29 mouse cellular contexts compared by ENCODE assay signal in genomic region chr6:53765302-53765701, GRCm38 (mm10). TPM values are rescaled to one million over a fixed set of nuclear protein-coding genes. Genes with fewer than 3 reads are reported as not detected.
DNase-seq lines count a peak whose midpoint lies in the region; ATAC-seq lines count a peak whose summit lies in the region.
"Had no signal": no experiment of that assay in that cellular context is flagged by ENCODE, and none has a peak within 500 bp of the region (broad histone marks: within the 10 kb centered on the region; RNA-seq: fewer than 3 reads in every experiment).

No protein-coding gene starts in this region.

- no peaks in the 10 kb centered on the region for H3K9me3 ChIP-seq in heart, embryonic 12.5 days (replicated peaks)
- H3K9me3 ChIP-seq in limb, embryonic 10.5 days (replicated peaks), result no peaks in the 10 kb centered on the region
- H3K9me3 ChIP-seq: forebrain, embryonic 12.5 days; heart, embryonic 10.5 days; hindbrain, embryonic 12.5 days; intestine, embryonic 15.5 days; liver, embryonic 12.5 days; neural tube, embryonic 13.5 days; stomach, embryonic 15.5 days had no signal

- H3K9ac ChIP-seq in heart, embryonic 12.5 days, result no peak overlapping the region
- H3K9ac ChIP-seq: forebrain, embryonic 12.5 days; hindbrain, embryonic 12.5 days; intestine, embryonic 15.5 days; liver, embryonic 12.5 days; liver, postnatal 0 days; neural tube, embryonic 13.5 days; stomach, embryonic 15.5 days had no signal

- WGBS in heart, embryonic 12.5 days, result 78% methylated on average over 5 of the region's 5 CpGs
- 49% methylated on average over 5 of the region's 5 CpGs for WGBS in limb, embryonic 10.5 days

- ATAC-seq in heart, embryonic 12.5 days (ENCODE audit: insufficient number of reproducible peaks, low FRiP score), result no peak
- ATAC-seq in CD4-positive, CD25-positive, alpha-beta regulatory T cell, adult 4 months, result no peak
- ATAC-seq: hindbrain, postnatal 0 days; intestine, embryonic 15.5 days; liver, embryonic 12.5 days; liver, postnatal 0 days had no signal

- H3K27ac ChIP-seq in heart, embryonic 12.5 days (ENCODE audit: poor library complexity, severe bottlenecking), result no peak overlapping the region
- H3K27ac ChIP-seq in limb, embryonic 10.5 days, result peak overlapping the region; percentile 81
- H3K27ac ChIP-seq: forebrain, embryonic 12.5 days; hindbrain, embryonic 12.5 days; hindbrain, postnatal 0 days; intestine, embryonic 15.5 days; kidney, postnatal 0 days; liver, embryonic 12.5 days; neural tube, embryonic 13.5 days; stomach, embryonic 15.5 days had no signal

- H3K4me1 ChIP-seq in heart, embryonic 12.5 days (replicated peaks), result peaks cover 29% of the 10 kb centered on the region
- peaks cover 49% of the 10 kb centered on the region for H3K4me1 ChIP-seq in limb, embryonic 10.5 days
- H3K4me1 ChIP-seq: liver, embryonic 12.5 days; stomach, embryonic 15.5 days had no signal

- peak; percentile 28 for DNase-seq in heart, adult 11 months
- peak; percentile 41 for DNase-seq in adipocyte (ENCODE audit: low spot score)
- DNase-seq in limb, embryonic 10.5 days (ENCODE audit: low spot score), result peak; percentile 36
- DNase-seq in cerebellum, postnatal 4 days (ENCODE audit: low spot score in 2 of 2), result no peak
- DNase-seq in urinary bladder, adult 2 months (ENCODE audit: low spot score), result no peak
- DNase-seq: cerebellum, adult 11 months; cerebellum, adult 9-11 months; gastrocnemius, postnatal 14 days; heart, postnatal 36 days; kidney, adult 2 months; layer of hippocampus, postnatal 36 days; left cerebral cortex, postnatal 4 days; liver, postnatal 0 days; lung, postnatal 36 days; right cerebral cortex, postnatal 14 days; thymus, postnatal 14 days had no signal

- H3K36me3 ChIP-seq in heart, embryonic 12.5 days, result no peaks in the 10 kb centered on the region
- no peaks in the 10 kb centered on the region for H3K36me3 ChIP-seq in limb, embryonic 10.5 days
- H3K36me3 ChIP-seq: forebrain, embryonic 12.5 days; heart, embryonic 10.5 days; hindbrain, embryonic 12.5 days; intestine, embryonic 15.5 days; liver, embryonic 12.5 days; neural tube, embryonic 13.5 days; stomach, embryonic 15.5 days had no signal

- H3K4me2 ChIP-seq in heart, embryonic 12.5 days, result no peak overlapping the region
- H3K4me2 ChIP-seq: forebrain, embryonic 12.5 days; hindbrain, embryonic 12.5 days; intestine, embryonic 15.5 days; liver, embryonic 12.5 days; midbrain, embryonic 11.5 days; neural tube, embryonic 13.5 days; stomach, embryonic 15.5 days had no signal

- no peaks in the 10 kb centered on the region for H3K27me3 ChIP-seq in heart, embryonic 12.5 days (replicated peaks)
- no peaks in the 10 kb centered on the region for H3K27me3 ChIP-seq in limb, embryonic 10.5 days (ENCODE audit: low read depth, poor library complexity, severe bottlenecking)
- H3K27me3 ChIP-seq: hindbrain, embryonic 12.5 days; intestine, embryonic 15.5 days; liver, embryonic 12.5 days; neural tube, embryonic 13.5 days; stomach, embryonic 15.5 days had no signal

- no peak overlapping the region for H3K4me3 ChIP-seq in heart, embryonic 12.5 days
- no peak overlapping the region for H3K4me3 ChIP-seq in limb, embryonic 10.5 days
- H3K4me3 ChIP-seq: erythroblast, embryonic 14.5 days; forebrain, embryonic 12.5 days; heart, embryonic 10.5 days; hindbrain, embryonic 12.5 days; intestine, embryonic 15.5 days; liver, embryonic 12.5 days; neural tube, embryonic 13.5 days; stomach, embryonic 15.5 days had no signal

RNA-seq across cellular contexts. Expression of gene Tril, which starts 55.3 kb away (rescaled TPM):
- polyA plus RNA-seq in heart, embryonic 12.5 days (2016; fragmentation: Nextera tagmentation; extraction: Ambion mirVana), result 8.3 and 10.5 TPM in 2 replicates
- polyA plus RNA-seq in limb, embryonic 10.5 days (2016; fragmentation: Nextera tagmentation; extraction: Ambion mirVana), result 86.9 and 97.3 TPM in 2 replicates
- 8.7 and 12.6 TPM in 2 replicates for polyA plus RNA-seq in urinary bladder, adult 2 months (2012; rRNA removed)
- not detected for polyA plus RNA-seq in CD4-positive, CD25-positive, alpha-beta regulatory T cell, adult 4 months (2017; shearing (Covaris generic))
- polyA plus RNA-seq: erythroblast, embryonic 14.5 days had no signal

Comparison
In these comparisons a context has a peak if more than half of its experiments do, and no peak if none do; other contexts are left out.
1. DNase-seq: peak in heart, adult 11 months (single experiment), adipocyte (single experiment) and limb, embryonic 10.5 days (single experiment); none in cerebellum, postnatal 4 days (0 of 2) and urinary bladder, adult 2 months (single experiment).